Mouse (Mus musculus) spleen, adult 2 months (tissue): Measurements from ENCODE around the gene Xpnpep3. TPM values are rescaled to one million over a fixed set of nuclear protein-coding genes. Genes with fewer than 3 reads are reported as not detected.
A peak's percentile ranks its signal among the peaks of the same experiment; 100 is the strongest.

ENCODE experiments used
- DNase-seq, 2 experiments: peaks; one replicate each; pipeline versions ENCODE4 v3.0.0 to v3.0.0-alpha.2; 2012 to 2021; ENCODE audit warnings: low spot score in 2 of 2, low read depth in 1 of 2
- H3K27ac ChIP-seq: fragments of 200-500 bp; 2 replicates; pipeline ENCODE4 v1.5.1; 2012; ENCODE audit warnings: low read length, inconsistent platforms; ENCODE audit not compliant: insufficient read depth
- H3K27me3 ChIP-seq: fragments of 200-500 bp; 2 replicates; pipeline ENCODE4 v1.6.1; 2012; ENCODE audit warnings: mild to moderate bottlenecking, moderate library complexity, low read length, inconsistent platforms; ENCODE audit not compliant: control insufficient read depth, insufficient read depth
- H3K36me3 ChIP-seq: fragments of 200-500 bp; 2 replicates; pipeline ENCODE4 v1.6.1; 2012; ENCODE audit warnings: mild to moderate bottlenecking, low read length, inconsistent platforms; ENCODE audit not compliant: control insufficient read depth, insufficient read depth
- H3K4me1 ChIP-seq: fragments of 200-500 bp; 2 replicates; pipeline ENCODE4 v1.6.1; 2011; ENCODE audit warnings: inconsistent platforms; ENCODE audit not compliant: control insufficient read depth, insufficient read depth, insufficient read length
- H3K4me3 ChIP-seq: fragments of 200-500 bp; 2 replicates; pipeline ENCODE4 v1.5.1; 2011; ENCODE audit warnings: mild to moderate bottlenecking, inconsistent platforms; ENCODE audit not compliant: insufficient read depth, insufficient read length; ENCODE audit errors: extremely low read depth
- CTCF ChIP-seq: fragments of 200-500 bp; IDR thresholded peaks from 2 replicates; pipeline ENCODE4 v1.5.1; 2011; ENCODE audit warnings: mild to moderate bottlenecking, inconsistent platforms; ENCODE audit not compliant: insufficient read depth, insufficient read length, insufficient replicate concordance; ENCODE audit errors: extremely low read depth
- POLR2A ChIP-seq: fragments of 200-500 bp; IDR thresholded peaks from 2 replicates; pipeline ENCODE4 v1.6.1; 2011; ENCODE audit warnings: low read depth, low read length, inconsistent platforms
- WGBS: fragments of 180-500 bp; shearing (Covaris S2); methylation state at CpG from one replicate; pipeline ENCODE4 v1.1.7; 2018; 5-methylcytosine and 5-hydroxymethylcytosine counted together
- polyA plus RNA-seq: library from polyadenylated mRNA; depleted of rRNA; stranded (reverse); fragments of >200 nt; gene quantifications from 2 replicates; pipeline ENCODE4 v1.2.3, GENCODE M21; 2012

Xpnpep3 gene
- polyA plus RNA-seq, 1 experiment = 7.1 TPM

- peak; percentile 29 to 39 for DNase-seq
- no peaks in the 10 kb centered on the region for H3K27me3 ChIP-seq
- H3K4me1 ChIP-seq = no peaks in the 10 kb centered on the region
- H3K27ac ChIP-seq = no peak overlapping the region
- H3K4me3 ChIP-seq = no peak overlapping the region
- H3K36me3 ChIP-seq = peaks cover 12% of the 10 kb centered on the region
- WGBS = 65% methylated on average over 3 of the region's 3 CpGs
- TF ChIP-seq CTCF (peak; percentile 27; the same call in 1 of the 2 replicates), POLR2A (no peak)
Observed at GRCm38 (mm10) chr15:81448463-81448862, 48.5 kb downstream of the Xpnpep3 start.

- DNase-seq = no peak
- Histone ChIP-seq H3K27ac (no peak overlapping the region), H3K4me3 (no peak overlapping the region), H3K27me3 (no peaks in the 10 kb centered on the region), H3K4me1 (no peaks in the 10 kb centered on the region), H3K36me3 (no peaks in the 10 kb centered on the region)
- 91% methylated on average over 7 of the region's 7 CpGs for WGBS
- no peak for TF ChIP-seq POLR2A
- no peak for TF ChIP-seq CTCF
Observed at GRCm38 (mm10) chr15:81461523-81461922, 61.6 kb downstream of the Xpnpep3 start.

GRCm38 (mm10) chr15:81465016-81465660 lies 65.2 kb downstream of the Xpnpep3 start:
- DNase-seq = no peak
- Histone ChIP-seq H3K27me3 (no peaks in the 10 kb centered on the region), H3K27ac (no peak overlapping the region; the same call in 1 of the 2 replicates), H3K4me1 (no peaks in the 10 kb centered on the region; the same call in 1 of the 2 replicates), H3K36me3 (peaks cover 3% of the 10 kb centered on the region; the same call in 1 of the 2 replicates), H3K4me3 (peak overlapping the region; percentile 85; the same call in 1 of the 2 replicates)
- WGBS = 67% methylated on average over 12 of the region's 12 CpGs
- TF ChIP-seq POLR2A = no peak
- no peak for TF ChIP-seq CTCF

- H3K4me3 ChIP-seq = peak within 1 kb of the TSS; percentile 85
- peaks cover 9% of the 10 kb centered on the region for H3K36me3 ChIP-seq
- peak; percentile 98 to 99 for DNase-seq
- under 1% methylated on average over 60 of the region's 62 CpGs for WGBS
- H3K4me1 ChIP-seq = no peaks in the 10 kb centered on the region; the same call in 1 of the 2 replicates
- peak within 1 kb of the TSS; percentile 96 for H3K27ac ChIP-seq
- peak; percentile 81 for TF ChIP-seq POLR2A
- TF ChIP-seq CTCF = no peak
- H3K27me3 ChIP-seq = no peaks in the 10 kb centered on the region
Observed at GRCm38 (mm10) chr15:81465901-81466737, 66.2 kb downstream of the Xpnpep3 start, which contains the start of gene Rbx1. Gene Rbx1 (plus strand): TSS chr15:81466296.

- Histone ChIP-seq H3K36me3 (peaks cover 14% of the 10 kb centered on the region), H3K27ac (peak overlapping the region; percentile 66), H3K27me3 (no peaks in the 10 kb centered on the region), H3K4me1 (no peaks in the 10 kb centered on the region; the same call in 1 of the 2 replicates), H3K4me3 (peak overlapping the region; percentile 83)
- TF ChIP-seq POLR2A = no peak
- TF ChIP-seq CTCF = no peak
- WGBS = 0% methylated on average over 15 of the region's 15 CpGs
- no peak for DNase-seq
Observed at GRCm38 (mm10) chr15:81466738-81467113, 66.8 kb downstream of the Xpnpep3 start.

- WGBS = 95% methylated on average over 8 of the region's 8 CpGs
- Histone ChIP-seq H3K27me3 (no peaks in the 10 kb centered on the region), H3K4me3 (no peak overlapping the region), H3K27ac (no peak overlapping the region), H3K36me3 (peaks cover 31% of the 10 kb centered on the region), H3K4me1 (no peaks in the 10 kb centered on the region; the same call in 1 of the 2 replicates)
- no peak for TF ChIP-seq POLR2A
- TF ChIP-seq CTCF = no peak
- no peak for DNase-seq
Observed at GRCm38 (mm10) chr15:81470735-81471134, 70.8 kb downstream of the Xpnpep3 start.
